Mouse (Mus musculus) left cerebral cortex, postnatal 25 days (tissue): ENCODE results near the gene Srp54c. TPM values are rescaled to one million over a fixed set of nuclear protein-coding genes. Genes with fewer than 3 reads are reported as not detected.

Experiments
- DNase-seq, 2 experiments: peaks; one replicate each; pipeline ENCODE4 v3.0.0; 2022; ENCODE audit warnings: low spot score in 2 of 2, mixed read lengths in 1 of 2
- intact Hi-C: fragments of 180-260 bp; cut with DNase I; formaldehyde crosslinking; loops from one replicate; pipeline ENCODE4 v1.15.1; 2025
- total RNA-seq, 2 experiments: library from RNA; stranded (reverse); gene quantifications; 2 replicates each; pipeline ENCODE4 v1.2.3; 2021

The Srp54c gene
- total RNA-seq, 2 experiments from 2014 or later: 34.5 to 38.0 TPM

DNA sequence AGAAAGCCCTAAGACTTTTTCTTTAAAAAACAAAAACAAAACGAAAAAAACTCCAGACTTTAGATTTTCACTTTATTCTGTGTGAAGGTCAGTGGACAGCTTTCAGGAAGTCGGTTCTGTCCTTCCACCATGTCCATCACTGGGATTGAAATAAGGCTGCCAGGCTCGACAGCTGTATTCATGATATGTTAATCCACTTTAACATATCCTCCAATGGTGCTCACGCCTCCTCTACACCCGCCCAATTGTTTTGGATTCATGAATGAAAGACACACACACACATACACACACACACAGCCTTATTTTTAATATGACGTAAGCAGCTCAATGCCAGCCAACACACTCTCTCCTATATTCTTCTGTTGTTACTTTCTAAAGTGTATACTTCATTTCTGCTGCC, 77.6 kb downstream of the Srp54c start:
- intact Hi-C loops: loop anchor here (10.0 kb wide), 1 partner anchor 527 kb away; the partner anchor contains the start of gene Brms1l

DNA sequence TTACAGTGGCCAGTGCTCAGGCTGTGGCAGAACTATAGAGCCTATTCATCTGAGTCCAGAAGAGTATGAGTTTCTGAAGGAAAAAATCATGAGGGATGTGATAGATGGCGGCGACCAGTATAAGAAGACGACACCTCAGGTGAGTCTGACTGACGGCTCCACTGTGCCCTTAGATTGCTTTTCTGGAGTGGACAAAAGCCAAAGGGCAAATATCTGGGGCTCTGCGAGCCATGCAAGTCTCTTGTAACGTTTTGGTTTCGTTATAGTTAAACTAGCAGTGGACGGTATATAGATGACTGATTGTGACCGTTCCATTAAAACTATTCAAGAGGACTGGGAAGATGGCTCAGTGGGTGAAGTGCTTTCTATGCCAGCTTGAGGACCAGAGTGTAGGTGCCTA, 78.8 kb downstream of the Srp54c start:
- DNase-seq: no peak
- intact Hi-C loops: loop anchor here (10.0 kb wide), 1 partner anchor 526 kb away; the partner anchor contains the start of gene Brms1l

More for the DNA sequence above, 77.6 kb downstream of the Srp54c start:
- no peak for DNase-seq

DNA sequence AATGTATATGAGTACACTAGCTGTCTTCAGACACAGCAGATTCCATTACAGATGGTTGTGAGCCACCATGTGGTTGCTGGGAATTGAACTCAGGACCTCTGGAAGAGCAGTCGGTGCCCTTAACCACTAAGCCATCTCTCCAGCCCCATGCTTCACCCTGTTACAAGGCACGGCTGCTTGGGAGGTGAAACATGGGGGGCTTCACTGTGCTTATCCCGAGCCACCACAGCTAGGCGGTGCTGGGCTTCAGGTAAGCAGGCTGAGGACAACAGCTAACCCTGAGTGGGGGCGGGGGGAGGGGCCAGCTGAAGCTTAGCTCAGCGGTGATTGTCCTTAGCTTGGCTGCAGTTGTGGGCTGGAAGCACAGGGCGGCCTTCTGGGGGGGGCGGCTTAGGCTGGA, 79.5 kb downstream of the Srp54c start:
- intact Hi-C loops: loop anchor here (10.0 kb wide), 1 partner anchor 525 kb away; the partner anchor contains the start of gene Brms1l
- DNase-seq: no peak

DNA sequence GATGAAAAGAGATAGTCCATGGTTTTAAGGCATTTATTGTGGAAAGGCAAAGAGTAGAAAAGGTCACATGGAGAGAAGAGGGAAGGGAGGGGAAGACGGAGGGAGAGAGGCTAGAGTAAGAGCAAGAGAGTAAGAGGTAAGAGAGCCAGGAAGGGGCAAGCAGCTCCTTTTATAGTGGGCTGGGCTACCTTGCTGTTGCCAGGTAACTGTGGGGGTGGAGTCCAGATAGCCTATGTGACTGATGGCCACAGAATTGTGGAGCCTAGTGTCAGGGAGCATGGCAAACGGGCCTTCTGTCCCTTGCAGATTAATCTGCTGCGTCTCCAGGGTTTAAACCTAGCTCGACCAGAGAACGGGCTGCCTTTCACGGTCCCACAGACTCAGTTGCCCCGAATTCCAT, 81.9 kb downstream of the Srp54c start:
- DNase-seq: no peak
- intact Hi-C loops: no loop called here

Other genes starting within 250 kb of the Srp54c start
- gene Gm20403, start 243.6 kb upstream of the Srp54c start, total RNA-seq: not detected
- gene Baz1a, start 215.8 kb upstream of the Srp54c start, total RNA-seq: 1 to 10 TPM; 3.5 to 5.1 TPM
- gene 2700097O09Rik, start 150.1 kb upstream of the Srp54c start, total RNA-seq: 1 to 10 TPM; 8.4 to 9.6 TPM
- gene Srp54a, start 149.9 kb upstream of the Srp54c start, total RNA-seq: 10 to 100 TPM; 91.1 to 95.7 TPM
- gene Fam177a, start 105.7 kb upstream of the Srp54c start, total RNA-seq: 10 to 100 TPM; 18.0 to 19.4 TPM
- gene Srp54b, start 75.1 kb upstream of the Srp54c start, total RNA-seq: 10 to 100 TPM; 53.7 to 57.4 TPM
- under 1 TPM; 0.39 to 0.44 TPM for gene 1700047I17Rik2, start 30.6 kb upstream of the Srp54c start, total RNA-seq
- 1 to 10 TPM; 8.9 to 9.0 TPM for gene 1110008L16Rik, start 69.4 kb downstream of the Srp54c start, total RNA-seq
- 10 to 100 TPM; 11.4 to 13.9 TPM for gene Ppp2r3c, start 72.8 kb downstream of the Srp54c start, total RNA-seq
- gene Psma6, start 154.1 kb downstream of the Srp54c start, total RNA-seq: 100 to 1,000 TPM; 144 to 145 TPM